Mouse (Mus musculus): Measurements from ENCODE around the gene Lnx2.

DNA sequence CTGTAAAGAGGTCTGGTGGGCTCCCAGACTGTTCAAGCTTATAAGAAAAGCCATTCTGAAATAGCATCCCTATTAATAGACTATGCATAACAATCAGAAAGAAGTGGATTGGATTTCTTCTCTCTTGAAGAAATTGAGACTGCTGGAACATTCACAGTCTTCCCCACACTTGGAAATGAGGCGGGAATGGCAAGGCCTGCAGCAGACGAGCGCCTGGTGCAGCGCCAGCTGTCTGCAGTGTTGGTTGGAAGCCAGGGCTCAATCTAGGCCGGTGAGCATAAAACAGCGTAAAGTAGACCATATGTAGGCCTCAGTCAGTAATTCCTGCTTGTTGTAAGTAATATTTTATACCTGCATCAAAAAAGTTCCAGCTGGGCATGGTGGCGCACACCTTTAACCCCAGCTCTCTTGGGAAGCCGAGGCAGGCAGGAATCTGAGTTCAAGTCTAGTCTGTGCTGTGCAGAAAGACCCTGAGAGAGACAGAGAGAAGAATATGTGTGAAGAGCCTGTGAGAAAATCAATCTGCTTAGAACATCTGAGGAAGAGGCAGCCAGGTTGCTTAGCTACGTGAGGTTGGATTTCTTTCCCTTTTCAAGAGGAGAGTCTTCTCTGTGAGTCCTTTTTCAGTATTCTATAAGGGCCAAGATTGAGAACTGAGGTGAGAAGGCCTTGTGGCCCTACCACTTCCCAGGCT is 9.0 kb upstream of the Lnx2 start:
- TF ChIP-seq CTCF (IDR thresholded peaks at IDR 0.05; ENCODE audit: control insufficient read depth, insufficient read depth, insufficient read length) (no peak), CEBPB (IDR thresholded peaks at IDR 0.05; ENCODE audit: low read depth) (no peak), FOSL1 (IDR thresholded peaks at IDR 0.05; ENCODE audit: insufficient read depth, low read length, poor library complexity, severe bottlenecking) (no peak), MYOG (IDR thresholded peaks at IDR 0.05; ENCODE audit: control insufficient read depth, extremely low read depth, insufficient read length) (no peak), MAX (IDR thresholded peaks at IDR 0.05) (no peak)

Measured in C2C12 (cell line).